Mouse (Mus musculus) ES-E14 (cell line): ENCODE data around the gene Col8a1. TPM values are rescaled to one million over a fixed set of nuclear protein-coding genes. Genes with fewer than 3 reads are reported as not detected.

Experiments
- DNase-seq: peaks from one replicate; pipeline ENCODE4 v3.0.0-alpha.2; 2013; ENCODE audit warnings: low read depth, low spot score
- H3K27ac ChIP-seq: 2 replicates; pipeline ENCODE4 v1.5.1; 2012; ENCODE audit warnings: low read depth, mild to moderate bottlenecking, low read length, moderate library complexity, mixed read lengths; ENCODE audit not compliant: poor library complexity, insufficient read depth, severe bottlenecking
- H3K36me3 ChIP-seq: 2 replicates; pipeline ENCODE4 v1.6.1; 2012; ENCODE audit warnings: mild to moderate bottlenecking, low read length, moderate library complexity, mixed read lengths; ENCODE audit not compliant: control insufficient read depth, poor library complexity, insufficient read depth, severe bottlenecking
- H3K4me1 ChIP-seq, 2 experiments: fragments of 150-350 bp in 1 of 2; sonication (generic) in 1 of 2; 2 replicates each; pipeline ENCODE4 v1.6.1; 2012; ENCODE audit warnings: low read length in 2 of 2, mild to moderate bottlenecking in 1 of 2, mixed read lengths in 1 of 2; ENCODE audit not compliant: control insufficient read depth in 2 of 2, insufficient read depth in 2 of 2, poor library complexity in 1 of 2
- H3K4me3 ChIP-seq, 2 experiments: fragments of 150-350 bp in 1 of 2; sonication (generic) in 1 of 2; 2 replicates each; pipeline ENCODE4 v1.5.1; 2012; ENCODE audit warnings: low read length in 2 of 2, low read depth in 1 of 2, mild to moderate bottlenecking in 1 of 2, mixed read lengths in 1 of 2; ENCODE audit not compliant: insufficient read depth in 1 of 2, poor library complexity in 1 of 2, severe bottlenecking in 1 of 2
- H3K9ac ChIP-seq: 2 replicates; pipeline ENCODE4 v1.6.1; 2012; ENCODE audit warnings: low read depth, mild to moderate bottlenecking, low read length, mixed read lengths; ENCODE audit not compliant: poor library complexity, insufficient read depth, severe bottlenecking
- H3K9me3 ChIP-seq: fragments of 150-350 bp; sonication (generic); 2 replicates; pipeline ENCODE4 v1.6.1; 2012; ENCODE audit warnings: low read depth, mild to moderate bottlenecking, low read length; ENCODE audit not compliant: control insufficient read depth, insufficient read depth
- CHD2 ChIP-seq: IDR thresholded peaks from 2 replicates; pipeline ENCODE4 v1.6.1; 2014; ENCODE audit warnings: mild to moderate bottlenecking, low read depth, low read length, inconsistent platforms
- HCFC1 ChIP-seq: IDR thresholded peaks from 2 replicates; pipeline ENCODE4 v1.6.1; 2012; ENCODE audit warnings: low read length, inconsistent platforms, borderline replicate concordance; ENCODE audit not compliant: insufficient read depth
- MAFK ChIP-seq: IDR thresholded peaks from 2 replicates; pipeline ENCODE4 v1.6.1; 2014; ENCODE audit warnings: mild to moderate bottlenecking, low read depth, low read length, inconsistent platforms; ENCODE audit not compliant: insufficient read depth
- ZC3H11A ChIP-seq: IDR thresholded peaks from 2 replicates; pipeline ENCODE4 v1.6.1; 2012; ENCODE audit warnings: low read depth, mild to moderate bottlenecking, inconsistent platforms, low read length, borderline replicate concordance
- ZNF384 ChIP-seq: IDR thresholded peaks from 2 replicates; pipeline ENCODE4 v1.6.1; 2012; ENCODE audit warnings: low read depth, low read length, inconsistent platforms
- in situ Hi-C, 2 experiments: fragments of 600-800 bp; cut with MboI; formaldehyde crosslinking; loops; one replicate each; pipeline ENCODE4 v1.15.1; 2025; ENCODE audit warnings: low sequenced_read_pairs in 2 of 2, inconsistent platforms in 1 of 2; ENCODE audit not compliant: unreplicated experiment in 2 of 2
- total RNA-seq: library from RNA; depleted of rRNA; stranded (reverse); fragments of 300-350 nt; gene quantifications from 2 replicates; pipeline ENCODE4 v1.2.3, GENCODE M21; 2012

The Col8a1 gene
- total RNA-seq, 1 experiment: 9.2 TPM

DNA sequence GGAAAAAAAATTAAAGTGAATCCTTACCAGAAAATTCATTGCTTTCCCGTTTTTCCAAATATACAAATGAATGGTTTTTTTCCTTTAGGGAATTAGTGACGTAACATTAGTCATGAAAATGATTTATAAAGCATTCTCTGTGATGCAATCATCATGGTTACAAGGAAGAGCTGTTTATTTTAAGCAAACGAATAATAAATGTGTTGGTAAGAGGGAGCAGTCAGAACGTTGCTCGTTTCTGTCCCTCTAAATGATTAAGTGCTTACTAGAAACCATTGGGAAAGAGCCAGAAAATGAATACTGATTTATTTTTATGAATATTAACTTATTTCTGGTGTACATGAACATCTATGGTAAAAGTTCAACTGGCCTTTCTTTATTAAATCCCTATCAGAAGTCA, 119.8 kb downstream of the Col8a1 start:
- no peak for DNase-seq
- in situ Hi-C loops: no loop called here
- H3K27ac ChIP-seq: no peak overlapping the region
- no peaks in the 10 kb centered on the region for H3K36me3 ChIP-seq
- TF ChIP-seq ZNF384: no peak
- TF ChIP-seq MAFK: no peak
- no peak for TF ChIP-seq ZC3H11A
- TF ChIP-seq HCFC1: no peak
- TF ChIP-seq CHD2: no peak
- H3K4me1 ChIP-seq: no peaks in the 10 kb centered on the region
- no peaks in the 10 kb centered on the region for H3K9me3 ChIP-seq
- no peak overlapping the region for H3K9ac ChIP-seq
- no peak overlapping the region for H3K4me3 ChIP-seq

- TF ChIP-seq CHD2: no peak
- TF ChIP-seq ZC3H11A: peak; percentile 77
- in situ Hi-C loops: no loop called here
- Histone ChIP-seq H3K9ac (no peak overlapping the region), H3K27ac (no peak overlapping the region), H3K4me1 (no peaks in the 10 kb centered on the region), H3K36me3 (no peaks in the 10 kb centered on the region), H3K4me3 (no peak overlapping the region), H3K9me3 (no peaks in the 10 kb centered on the region)
- peak; percentile 48 for DNase-seq
These were observed 120.3 kb downstream of the Col8a1 start for GRCm38 (mm10) chr16:57634191-57634590.

GRCm38 (mm10) chr16:57611768-57612167, 142.8 kb downstream of the Col8a1 start:
- Histone ChIP-seq H3K9me3 (no peaks in the 10 kb centered on the region), H3K9ac (no peak overlapping the region), H3K4me3 (no peak overlapping the region), H3K4me1 (no peaks in the 10 kb centered on the region; a peak in 1 of 4 replicates), H3K36me3 (no peaks in the 10 kb centered on the region), H3K27ac (no peak overlapping the region)
- DNase-seq: no peak
- in situ Hi-C loops: no loop called here
- no peak for TF ChIP-seq CHD2
- TF ChIP-seq HCFC1: no peak
- no peak for TF ChIP-seq ZC3H11A
- TF ChIP-seq MAFK: no peak

DNA sequence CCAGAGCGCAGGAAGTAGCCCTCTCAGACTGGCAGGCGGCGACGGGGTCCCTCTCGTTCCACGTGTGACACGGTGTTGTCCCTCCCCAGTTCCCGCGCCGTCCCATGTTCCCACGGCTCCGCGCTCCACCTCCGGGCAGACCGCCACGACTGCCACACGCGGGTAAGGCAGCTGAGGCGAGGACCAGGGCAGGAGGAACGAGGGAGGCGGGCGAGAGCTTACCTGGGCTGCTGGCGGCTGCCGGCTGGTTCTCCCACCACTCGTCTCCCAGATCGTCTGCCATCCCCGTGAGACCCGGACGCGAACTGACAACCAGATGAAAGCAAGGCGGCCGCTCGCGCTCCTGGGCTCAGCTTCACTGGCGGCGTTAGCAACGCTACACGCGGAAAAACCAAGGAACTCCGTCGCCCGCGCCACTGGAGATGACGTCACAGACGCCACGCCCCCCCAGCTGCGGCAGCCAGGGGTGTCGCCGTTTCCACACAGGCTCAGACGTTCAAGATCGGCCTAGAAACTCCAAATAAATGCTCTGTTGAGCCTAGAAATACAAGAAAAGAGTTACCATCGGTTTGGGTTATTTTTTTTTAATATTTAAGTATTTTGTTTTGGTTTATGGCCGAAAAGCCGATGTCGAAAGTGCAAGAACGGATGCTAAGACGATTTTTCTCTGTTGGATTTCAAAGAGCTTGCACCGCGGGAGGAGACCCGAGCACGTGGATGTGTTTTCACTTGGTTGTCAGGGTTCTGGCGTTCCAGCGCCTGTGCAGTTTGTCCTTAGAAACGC, 147.9 kb downstream of the Col8a1 start, which contains the start of gene Cmss1:
Gene Cmss1 (minus strand): TSS at position 421 of the 784 bp plus-strand sequence.
- Histone ChIP-seq H3K9ac (peak within 1 kb of the TSS; percentile 83), H3K36me3 (no peaks in the 10 kb centered on the region), H3K27ac (peak within 1 kb of the TSS; percentile 7; the same call in 1 of the 2 replicates), H3K4me3 (peak within 1 kb of the TSS; percentile 66 to 83), H3K4me1 (no peaks in the 10 kb centered on the region; a peak in 1 of 4 replicates), H3K9me3 (no peaks in the 10 kb centered on the region)
- TF ChIP-seq HCFC1 (peak; percentile 71), ZNF384 (no peak), CHD2 (no peak; the same call in 1 of the 2 replicates), ZC3H11A (peak; percentile 100)
- peak; percentile 83 for DNase-seq
- in situ Hi-C loops: no loop called here

DNA sequence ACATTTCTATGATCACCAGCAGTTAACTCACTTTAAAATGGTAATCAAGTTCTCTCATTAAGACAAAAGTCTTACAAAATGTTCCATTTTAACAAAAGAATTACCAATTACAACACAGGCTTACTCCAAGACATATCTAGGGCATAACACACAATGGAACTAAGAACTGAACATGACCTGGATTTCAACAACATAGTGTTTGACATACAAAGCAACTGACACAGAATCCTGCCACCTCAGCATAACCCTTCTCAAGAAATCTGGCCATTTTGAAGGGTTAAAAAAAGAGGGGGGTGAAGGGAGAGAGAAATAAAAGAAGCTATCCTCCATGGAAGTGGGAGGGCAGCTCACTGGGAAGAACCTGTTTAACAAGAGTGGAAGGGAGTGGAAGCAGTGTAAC, 153.5 kb downstream of the Col8a1 start:
- TF ChIP-seq ZNF384: no peak
- TF ChIP-seq HCFC1: no peak
- TF ChIP-seq ZC3H11A: no peak
- no peak for TF ChIP-seq MAFK
- no peak for TF ChIP-seq CHD2
- in situ Hi-C loops: no loop called here
- DNase-seq: no peak
- H3K9ac ChIP-seq: no peak overlapping the region
- H3K27ac ChIP-seq: no peak overlapping the region
- H3K4me1 ChIP-seq: no peaks in the 10 kb centered on the region
- no peaks in the 10 kb centered on the region for H3K9me3 ChIP-seq
- H3K36me3 ChIP-seq: no peaks in the 10 kb centered on the region
- no peak overlapping the region for H3K4me3 ChIP-seq
